Comparison of ENCODE assay signal across 9 mouse cellular contexts in the genomic region with DNA sequence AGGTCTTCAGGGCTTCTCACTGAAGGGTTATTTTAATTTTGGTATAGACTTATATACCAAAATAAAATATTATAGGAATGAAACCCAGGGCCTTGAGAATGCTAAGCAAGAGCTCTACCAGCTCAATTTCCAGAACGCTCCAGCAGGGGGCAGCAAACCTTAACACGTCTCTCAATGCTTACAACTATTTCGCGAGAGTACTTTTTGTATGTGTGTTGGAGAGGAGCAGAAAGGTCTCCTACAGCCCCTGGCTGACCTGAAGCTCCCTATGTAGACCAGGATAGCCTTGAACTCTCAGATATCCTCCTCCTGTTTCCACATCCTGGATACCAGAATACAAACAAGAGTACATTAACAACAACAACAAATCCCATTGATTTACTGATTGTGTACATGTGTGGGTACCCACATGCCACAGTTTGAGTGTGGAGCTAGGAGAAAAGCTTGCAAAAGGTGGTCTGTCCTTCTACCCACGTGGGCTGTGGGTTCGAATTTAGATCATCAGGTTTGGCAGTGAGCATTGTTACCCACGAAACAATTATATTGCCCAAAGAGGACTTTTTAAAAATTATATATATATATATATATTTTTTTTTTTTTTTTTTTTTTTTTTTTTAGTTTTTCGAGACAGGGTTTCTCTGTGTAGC. TPM values are rescaled to one million over a fixed set of nuclear protein-coding genes. Genes with fewer than 3 reads are reported as not detected.
DNase-seq lines count a peak whose midpoint lies in the region; ATAC-seq lines count a peak whose summit lies in the region.
"Had no signal": no experiment of that assay in that cellular context is flagged by ENCODE, and none has a peak within 500 bp of the region (broad histone marks: within the 10 kb centered on the region; RNA-seq: fewer than 3 reads in every experiment).

No protein-coding gene starts in this region.

- no peak overlapping the region for H3K27ac ChIP-seq in midbrain, embryonic 11.5 days (ENCODE audit: low read depth, low read length)
- no peak overlapping the region for H3K27ac ChIP-seq in midbrain, embryonic 15.5 days
- H3K27ac ChIP-seq in liver, embryonic 13.5 days: no peak overlapping the region
- H3K27ac ChIP-seq: heart, embryonic 13.5 days had no signal

- peaks cover 6% of the 10 kb centered on the region for H3K4me1 ChIP-seq in midbrain, embryonic 11.5 days (ENCODE audit: control insufficient read depth, insufficient read depth, low read length)
- H3K4me1 ChIP-seq in midbrain, embryonic 15.5 days: peaks cover 7% of the 10 kb centered on the region
- peaks cover 19% of the 10 kb centered on the region for H3K4me1 ChIP-seq in liver, embryonic 13.5 days (replicated peaks)

- no peaks in the 10 kb centered on the region for H3K36me3 ChIP-seq in midbrain, embryonic 11.5 days (ENCODE audit: control insufficient read depth, insufficient read depth, low read length)
- no peaks in the 10 kb centered on the region for H3K36me3 ChIP-seq in midbrain, embryonic 15.5 days (replicated peaks)
- no peaks in the 10 kb centered on the region for H3K36me3 ChIP-seq in liver, embryonic 13.5 days
- H3K36me3 ChIP-seq: heart, embryonic 13.5 days had no signal

- H3K4me3 ChIP-seq in midbrain, embryonic 11.5 days (ENCODE audit: low read depth, low read length): no peak overlapping the region
- no peak overlapping the region for H3K4me3 ChIP-seq in midbrain, embryonic 15.5 days
- H3K4me3 ChIP-seq in liver, embryonic 13.5 days (replicated peaks): no peak overlapping the region
- H3K4me3 ChIP-seq: heart, embryonic 13.5 days had no signal

- ATAC-seq in midbrain, embryonic 11.5 days (ENCODE audit: low FRiP score): no peak
- no peak for ATAC-seq in midbrain, embryonic 15.5 days (replicated peaks)
- no peak for ATAC-seq in liver, embryonic 13.5 days (ENCODE audit: low read depth)

- no peaks in the 10 kb centered on the region for H3K27me3 ChIP-seq in midbrain, embryonic 11.5 days (ENCODE audit: control insufficient read depth, insufficient read depth, low read length)
- 0 out of 2 replicates have a peak, but pooled peaks cover 3% of the 10 kb centered on the region for H3K27me3 ChIP-seq in midbrain, embryonic 15.5 days (replicated peaks)
- H3K27me3 ChIP-seq in liver, embryonic 13.5 days: peaks cover 7% of the 10 kb centered on the region; the same call in 1 of the 2 replicates
- H3K27me3 ChIP-seq: heart, embryonic 13.5 days had no signal

- H3K4me2 ChIP-seq in midbrain, embryonic 11.5 days: no peak overlapping the region
- no peak overlapping the region for H3K4me2 ChIP-seq in midbrain, embryonic 15.5 days
- no peak overlapping the region for H3K4me2 ChIP-seq in liver, embryonic 13.5 days
- H3K4me2 ChIP-seq: heart, embryonic 13.5 days had no signal

- DNase-seq in midbrain, embryonic 11.5 days (ENCODE audit: low spot score, missing footprints): peak; percentile 100
- peak; percentile 90 for DNase-seq in adrenal gland, postnatal 10 days
- peak; percentile 68 for DNase-seq in embryo, embryonic 11.5 days (ENCODE audit: low read depth, low spot score)
- DNase-seq in kidney, adult 9 months: peak; percentile 85
- DNase-seq in liver, embryonic 13.5 days: peak; percentile 60
- DNase-seq in right cerebral cortex, adult 2 months (ENCODE audit: low spot score in 2 of 2): peak; percentile 85 to 89
- DNase-seq in urinary bladder, postnatal 25 days (ENCODE audit: low spot score): peak; percentile 77

- no peak overlapping the region for H3K9ac ChIP-seq in midbrain, embryonic 11.5 days (ENCODE audit: low read length)
- no peak overlapping the region for H3K9ac ChIP-seq in midbrain, embryonic 15.5 days
- H3K9ac ChIP-seq in liver, embryonic 13.5 days: no peak overlapping the region
- H3K9ac ChIP-seq: heart, embryonic 13.5 days had no signal

- 21% methylated on average over 7 of the region's 8 CpGs for WGBS in midbrain, embryonic 11.5 days
- 20% methylated on average over 7 of the region's 8 CpGs for WGBS in midbrain, embryonic 15.5 days
- WGBS in liver, embryonic 13.5 days (ENCODE audit: insufficient replicate concordance): 14% methylated on average over 8 of the region's 8 CpGs

- H3K9me3 ChIP-seq in midbrain, embryonic 11.5 days (ENCODE audit: control insufficient read depth, low read length): peaks cover 2% of the 10 kb centered on the region; the same call in 1 of the 2 replicates
- H3K9me3 ChIP-seq in midbrain, embryonic 15.5 days: no peaks in the 10 kb centered on the region
- no peaks in the 10 kb centered on the region for H3K9me3 ChIP-seq in liver, embryonic 13.5 days (replicated peaks)

RNA-seq across cellular contexts. Expression of gene Tuba1c, which starts 4.9 kb away (rescaled TPM):
- 102 and 106 TPM in 2 replicates for polyA plus RNA-seq in midbrain, embryonic 11.5 days (2014; fragmentation: Nextera tagmentation; extraction: Ambion mirVana)
- polyA plus RNA-seq in midbrain, embryonic 15.5 days (2015; fragmentation: Nextera tagmentation; extraction: Ambion mirVana): 16.4 and 20.5 TPM in 2 replicates
- 100 to 1,000 TPM; 144 to 176 TPM for total RNA-seq in adrenal gland, postnatal 10 days (2021)
- polyA plus RNA-seq in liver, embryonic 13.5 days (2015; fragmentation: Nextera tagmentation; extraction: Ambion mirVana): 239 and 246 TPM in 2 replicates

RNA-seq across cellular contexts. Expression of gene Prph, which starts 30.2 kb away (rescaled TPM):
- 3.6 and 4.8 TPM in 2 replicates for polyA plus RNA-seq in midbrain, embryonic 11.5 days (2014; fragmentation: Nextera tagmentation; extraction: Ambion mirVana)
- polyA plus RNA-seq in midbrain, embryonic 15.5 days (2015; fragmentation: Nextera tagmentation; extraction: Ambion mirVana): 5.7 and 10.3 TPM in 2 replicates
- total RNA-seq in adrenal gland, postnatal 10 days (2021): 10 to 100 TPM; 24.0 to 59.0 TPM
- polyA plus RNA-seq in liver, embryonic 13.5 days (2015; fragmentation: Nextera tagmentation; extraction: Ambion mirVana): 0.54 and 0.62 TPM in 2 replicates

RNA-seq across cellular contexts. Expression of gene Troap, which starts 49.6 kb away (rescaled TPM):
- 19.7 and 27.2 TPM in 2 replicates for polyA plus RNA-seq in midbrain, embryonic 11.5 days (2014; fragmentation: Nextera tagmentation; extraction: Ambion mirVana)
- 4.9 and 6.6 TPM in 2 replicates for polyA plus RNA-seq in midbrain, embryonic 15.5 days (2015; fragmentation: Nextera tagmentation; extraction: Ambion mirVana)
- total RNA-seq in adrenal gland, postnatal 10 days (2021): 1 to 10 TPM; 8.2 to 9.8 TPM
- 14.5 and 18.9 TPM in 2 replicates for polyA plus RNA-seq in liver, embryonic 13.5 days (2015; fragmentation: Nextera tagmentation; extraction: Ambion mirVana)
